Mouse (Mus musculus) limb, embryonic 11.5 days (tissue): ENCODE measurements around the gene Plxdc1. TPM values are rescaled to one million over a fixed set of nuclear protein-coding genes. Genes with fewer than 3 reads are reported as not detected.

ENCODE experiments used
- ATAC-seq: fragments of 200-750 bp; cut with Nextera tagmentation; 2 replicates; pipeline ENCODE4 v1.8.0; 2017; ENCODE audit warnings: low read depth; ENCODE audit not compliant: insufficient number of reproducible peaks, low FRiP score, low TSS enrichment
- DNase-seq: peaks from one replicate; pipeline ENCODE4 v3.0.0-alpha.2; 2015; ENCODE audit warnings: low spot score
- H3K27ac ChIP-seq: fragments of 300-500 bp; sonication (generic); replicated peaks from 2 replicates; pipeline ENCODE4 v1.5.1; 2014; ENCODE audit warnings: low read depth, mild to moderate bottlenecking, low read length
- H3K27me3 ChIP-seq: fragments of 300-500 bp; sonication (generic); 2 replicates; pipeline ENCODE4 v1.6.1; 2014; ENCODE audit warnings: mild to moderate bottlenecking, low read length, mixed read lengths; ENCODE audit not compliant: control insufficient read depth, insufficient read depth
- H3K36me3 ChIP-seq: fragments of 300-500 bp; sonication (generic); 2 replicates; pipeline ENCODE4 v1.6.1; 2014; ENCODE audit warnings: mild to moderate bottlenecking, low read length, moderate library complexity, mixed read lengths; ENCODE audit not compliant: control insufficient read depth, insufficient read depth
- H3K4me1 ChIP-seq: fragments of 300-500 bp; sonication (generic); 2 replicates; pipeline ENCODE4 v1.6.1; 2014; ENCODE audit warnings: low read length, mixed read lengths; ENCODE audit not compliant: control insufficient read depth, insufficient read depth
- H3K4me2 ChIP-seq: fragments of 300-500 bp; sonication (generic); 2 replicates; pipeline ENCODE4 v1.6.1; 2014; ENCODE audit warnings: low read depth, mild to moderate bottlenecking, moderate library complexity; ENCODE audit not compliant: severe bottlenecking
- H3K4me3 ChIP-seq: fragments of 300-500 bp; sonication (generic); 2 replicates; pipeline ENCODE4 v1.5.1; 2014; ENCODE audit warnings: low read depth, low read length
- H3K9ac ChIP-seq: fragments of 300-500 bp; sonication (generic); 2 replicates; pipeline ENCODE4 v1.6.1; 2014; ENCODE audit warnings: mild to moderate bottlenecking, low read length
- H3K9me3 ChIP-seq: fragments of 300-500 bp; sonication (generic); 2 replicates; pipeline ENCODE4 v1.6.1; 2016; ENCODE audit warnings: low read length; ENCODE audit not compliant: control insufficient read depth
- WGBS: fragments of 180-500 bp; shearing (Covaris S2); extraction: QIAGEN DNeasy Blood & Tissue Kit; methylation state at CpG from one replicate; pipeline ENCODE4 v1.1.7; 2014; 5-methylcytosine and 5-hydroxymethylcytosine counted together
- polyA plus RNA-seq: library from polyadenylated mRNA; unstranded; fragments of >200 nt; fragmentation: Nextera tagmentation; extraction: Ambion mirVana; gene quantifications from 2 replicates; pipeline ENCODE4 v1.2.1, GENCODE M21; 2014

The Plxdc1 gene
- polyA plus RNA-seq: 0.15 TPM in 1 of 2 replicates, not detected in the other

- Histone ChIP-seq H3K4me2 (peak within 1 kb of the TSS; percentile 83), H3K9me3 (no peaks in the 10 kb centered on the region), H3K27ac (no peak within 1 kb of the TSS), H3K36me3 (no peaks in the 10 kb centered on the region), H3K9ac (peak within 1 kb of the TSS; percentile 62), H3K4me3 (peak within 1 kb of the TSS; percentile 92), H3K27me3 (peaks cover 27% of the 10 kb centered on the region), H3K4me1 (peaks cover 20% of the 10 kb centered on the region)
- 3% methylated on average over 73 of the region's 74 CpGs for WGBS
- peak; percentile 53 for DNase-seq
- no peak for ATAC-seq
Measured at GRCm38 (mm10) chr11:97985727-97986677, at the start of gene Plxdc1. Plxdc1 (minus strand) TSS chr11:97986444.

GRCm38 (mm10) chr11:98035977-98036377 is 49.7 kb upstream of the Plxdc1 start:
- peak; percentile 36 for ATAC-seq
- Histone ChIP-seq H3K9me3 (no peaks in the 10 kb centered on the region), H3K4me1 (peaks cover 6% of the 10 kb centered on the region), H3K27ac (no peak overlapping the region), H3K4me2 (peak overlapping the region; percentile 70), H3K4me3 (peak overlapping the region; percentile 24), H3K27me3 (peaks cover 16% of the 10 kb centered on the region), H3K9ac (peak overlapping the region; percentile 43; the same call in 1 of the 2 replicates), H3K36me3 (no peaks in the 10 kb centered on the region)
- under 1% methylated on average over 27 of the region's 27 CpGs for WGBS
- peak; percentile 58 for DNase-seq

DNA sequence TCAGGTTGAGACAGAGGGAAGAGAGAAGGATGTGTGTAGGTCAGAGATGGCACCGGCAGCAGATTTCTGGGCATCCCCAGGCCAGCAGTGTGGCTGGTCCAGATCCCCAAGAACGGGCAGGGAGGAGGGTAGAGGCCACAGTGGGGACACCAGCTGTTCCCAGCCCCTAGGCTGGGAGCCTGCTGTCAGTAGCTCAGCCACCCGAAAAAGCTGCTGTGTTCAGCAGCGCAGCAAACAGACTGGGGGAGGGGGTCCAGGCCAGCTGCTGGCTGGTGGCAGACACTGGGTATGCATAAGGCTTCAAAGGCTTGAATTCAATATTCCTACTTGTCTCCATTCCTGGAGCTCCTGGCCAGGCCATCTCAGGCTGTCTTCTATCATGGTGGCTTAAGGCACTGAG is 48.6 kb upstream of the Plxdc1 start:
- Histone ChIP-seq H3K4me1 (peaks cover 6% of the 10 kb centered on the region), H3K4me3 (no peak overlapping the region), H3K9ac (no peak overlapping the region), H3K27me3 (peaks cover 16% of the 10 kb centered on the region), H3K4me2 (no peak overlapping the region), H3K9me3 (no peaks in the 10 kb centered on the region), H3K36me3 (peaks cover 6% of the 10 kb centered on the region), H3K27ac (no peak overlapping the region)
- WGBS: 46% methylated on average over 4 of the region's 4 CpGs
- DNase-seq (peak; percentile 44), ATAC-seq (no peak)

DNA sequence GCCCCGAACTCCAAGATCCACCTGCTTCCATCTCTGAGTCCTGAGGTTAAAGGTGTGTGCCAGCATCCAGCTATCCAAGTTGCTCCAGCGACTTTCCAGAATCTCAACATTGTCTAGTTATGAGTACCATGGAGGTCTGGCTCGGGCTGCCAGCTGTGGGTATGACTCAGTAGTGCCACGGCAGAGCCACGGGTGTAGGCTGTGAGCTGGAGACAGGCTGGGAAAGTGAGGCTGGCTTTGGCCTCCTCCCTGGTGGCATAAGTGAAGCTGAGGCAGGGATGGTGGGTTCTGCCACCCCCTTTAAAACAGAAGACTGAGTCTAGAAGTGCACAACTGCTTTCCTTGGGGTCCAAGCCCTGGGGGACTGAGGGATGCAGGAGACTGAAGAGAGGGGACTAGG is 47.8 kb upstream of the Plxdc1 start:
- ATAC-seq: no peak
- no peak for DNase-seq
- H3K4me2 ChIP-seq: no peak overlapping the region
- no peak overlapping the region for H3K4me3 ChIP-seq
- WGBS: 77% methylated on average over 5 of the region's 5 CpGs
- peaks cover 6% of the 10 kb centered on the region for H3K4me1 ChIP-seq
- peaks cover 13% of the 10 kb centered on the region for H3K36me3 ChIP-seq
- no peak overlapping the region for H3K9ac ChIP-seq
- no peak overlapping the region for H3K27ac ChIP-seq
- H3K27me3 ChIP-seq: peaks cover 16% of the 10 kb centered on the region
- H3K9me3 ChIP-seq: no peaks in the 10 kb centered on the region

GRCm38 (mm10) chr11:98031443-98031770 is 45.2 kb upstream of the Plxdc1 start:
- H3K4me1 ChIP-seq: peaks cover 10% of the 10 kb centered on the region

GRCm38 (mm10) chr11:98030701-98031442 is 44.6 kb upstream of the Plxdc1 start:
- Histone ChIP-seq H3K4me3 (no peak overlapping the region), H3K36me3 (peaks cover 16% of the 10 kb centered on the region), H3K9me3 (no peaks in the 10 kb centered on the region), H3K27ac (no peak overlapping the region), H3K9ac (no peak overlapping the region), H3K4me1 (peaks cover 13% of the 10 kb centered on the region), H3K4me2 (no peak overlapping the region), H3K27me3 (0 out of 2 replicates have a peak, but pooled peaks cover 3% of the 10 kb centered on the region)
- DNase-seq: no peak
- 57% methylated on average over 5 of the region's 5 CpGs for WGBS
- ATAC-seq: no peak

More at GRCm38 (mm10) chr11:98031443-98031770, 45.2 kb upstream of the Plxdc1 start:
- H3K27me3 ChIP-seq: 0 out of 2 replicates have a peak, but pooled peaks cover 3% of the 10 kb centered on the region
- DNase-seq: peak; percentile 91
- no peak overlapping the region for H3K9ac ChIP-seq
- WGBS: 9% methylated on average over 5 of the region's 5 CpGs
- ATAC-seq: no peak
- H3K4me3 ChIP-seq: no peak overlapping the region
- no peak overlapping the region for H3K4me2 ChIP-seq
- no peak overlapping the region for H3K27ac ChIP-seq
- H3K36me3 ChIP-seq: peaks cover 16% of the 10 kb centered on the region
- no peaks in the 10 kb centered on the region for H3K9me3 ChIP-seq

- Histone ChIP-seq H3K27me3 (no peaks in the 10 kb centered on the region), H3K4me2 (peak overlapping the region; percentile 87), H3K36me3 (peaks cover 16% of the 10 kb centered on the region), H3K4me1 (peaks cover 9% of the 10 kb centered on the region), H3K27ac (no peak overlapping the region; the same call in 1 of the 2 replicates), H3K4me3 (peak overlapping the region; percentile 100), H3K9ac (peak overlapping the region; percentile 99), H3K9me3 (no peaks in the 10 kb centered on the region)
- 22% methylated on average over 7 of the region's 7 CpGs for WGBS
- no peak for DNase-seq
- ATAC-seq: no peak
Measured at GRCm38 (mm10) chr11:98027785-98028184, 41.5 kb upstream of the Plxdc1 start.

DNA sequence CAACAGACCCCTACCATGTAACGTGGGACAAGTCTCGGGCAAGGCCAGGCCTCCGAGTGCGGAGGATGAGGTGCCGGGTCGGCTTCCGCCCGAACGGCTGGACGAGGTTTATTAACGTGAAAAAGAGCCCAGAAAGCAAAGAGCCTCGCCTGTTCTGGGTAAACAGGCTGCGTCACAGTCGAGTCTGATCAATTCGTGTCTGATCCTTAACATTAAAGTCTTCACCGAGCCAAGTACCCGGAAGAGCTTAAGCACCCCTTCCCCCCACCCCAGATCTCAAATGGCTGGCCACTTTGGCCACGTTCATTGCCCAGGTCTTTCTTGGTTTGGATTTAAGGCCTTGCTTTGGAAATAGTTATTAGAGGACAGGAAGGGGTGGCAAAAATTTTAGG is 41.0 kb upstream of the Plxdc1 start:
- Histone ChIP-seq H3K4me3 (peak overlapping the region; percentile 100), H3K9ac (peak overlapping the region; percentile 99), H3K27me3 (no peaks in the 10 kb centered on the region), H3K4me2 (peak overlapping the region; percentile 87), H3K27ac (peak overlapping the region; percentile 75), H3K4me1 (peaks cover 9% of the 10 kb centered on the region), H3K9me3 (no peaks in the 10 kb centered on the region), H3K36me3 (peaks cover 16% of the 10 kb centered on the region)
- DNase-seq (no peak), ATAC-seq (no peak)
- WGBS: under 1% methylated on average over 18 of the region's 18 CpGs
